Mouse (Mus musculus) limb, embryonic 13.5 days (tissue): Measurements from ENCODE around the gene Junb. TPM values are rescaled to one million over a fixed set of nuclear protein-coding genes. Genes with fewer than 3 reads are reported as not detected.

ENCODE experiments used
- ATAC-seq: fragments of 200-750 bp; cut with Nextera tagmentation; 2 replicates; pipeline ENCODE4 v1.8.0; 2017; ENCODE audit warnings: low read depth, moderate number of reproducible peaks, moderate TSS enrichment; ENCODE audit not compliant: low FRiP score
- H3K27ac ChIP-seq: fragments of 300-500 bp; sonication (generic); 2 replicates; pipeline ENCODE4 v1.5.1; 2015; ENCODE audit warnings: inconsistent platforms, mild to moderate bottlenecking, moderate library complexity
- H3K27me3 ChIP-seq: fragments of 300-500 bp; sonication (generic); 2 replicates; pipeline ENCODE4 v1.6.1; 2015; ENCODE audit warnings: mild to moderate bottlenecking, inconsistent platforms
- H3K36me3 ChIP-seq: fragments of 300-500 bp; sonication (generic); 2 replicates; pipeline ENCODE4 v1.6.1; 2015; ENCODE audit warnings: inconsistent platforms, mild to moderate bottlenecking, moderate library complexity
- H3K4me1 ChIP-seq: fragments of 300-500 bp; sonication (generic); 2 replicates; pipeline ENCODE4 v1.6.1; 2015; ENCODE audit warnings: inconsistent platforms
- H3K4me2 ChIP-seq: fragments of 300-500 bp; sonication (generic); replicated peaks from 2 replicates; pipeline ENCODE4 v1.6.1; 2015; ENCODE audit warnings: inconsistent platforms, mild to moderate bottlenecking, moderate library complexity
- H3K4me3 ChIP-seq: fragments of 300-500 bp; sonication (generic); 2 replicates; pipeline ENCODE4 v1.5.1; 2015; ENCODE audit warnings: moderate library complexity, mild to moderate bottlenecking, inconsistent platforms
- H3K9ac ChIP-seq: fragments of 300-500 bp; sonication (generic); 2 replicates; pipeline ENCODE4 v1.6.1; 2015; ENCODE audit warnings: mild to moderate bottlenecking, inconsistent platforms
- H3K9me3 ChIP-seq: fragments of 300-500 bp; sonication (generic); 2 replicates; pipeline ENCODE4 v1.6.1; 2016; ENCODE audit warnings: inconsistent platforms
- WGBS: fragments of 180-500 bp; shearing (Covaris S2); methylation state at CpG from one replicate; pipeline ENCODE4 v1.1.7; 2015; 5-methylcytosine and 5-hydroxymethylcytosine counted together
- polyA plus RNA-seq: library from polyadenylated mRNA; unstranded; fragments of >200 nt; fragmentation: Nextera tagmentation; extraction: Ambion mirVana; gene quantifications from 2 replicates; pipeline ENCODE4 v1.2.1, GENCODE M21; 2015

The Junb gene
- polyA plus RNA-seq, 1 experiment from 2014 or later = 8.4 TPM

DNA sequence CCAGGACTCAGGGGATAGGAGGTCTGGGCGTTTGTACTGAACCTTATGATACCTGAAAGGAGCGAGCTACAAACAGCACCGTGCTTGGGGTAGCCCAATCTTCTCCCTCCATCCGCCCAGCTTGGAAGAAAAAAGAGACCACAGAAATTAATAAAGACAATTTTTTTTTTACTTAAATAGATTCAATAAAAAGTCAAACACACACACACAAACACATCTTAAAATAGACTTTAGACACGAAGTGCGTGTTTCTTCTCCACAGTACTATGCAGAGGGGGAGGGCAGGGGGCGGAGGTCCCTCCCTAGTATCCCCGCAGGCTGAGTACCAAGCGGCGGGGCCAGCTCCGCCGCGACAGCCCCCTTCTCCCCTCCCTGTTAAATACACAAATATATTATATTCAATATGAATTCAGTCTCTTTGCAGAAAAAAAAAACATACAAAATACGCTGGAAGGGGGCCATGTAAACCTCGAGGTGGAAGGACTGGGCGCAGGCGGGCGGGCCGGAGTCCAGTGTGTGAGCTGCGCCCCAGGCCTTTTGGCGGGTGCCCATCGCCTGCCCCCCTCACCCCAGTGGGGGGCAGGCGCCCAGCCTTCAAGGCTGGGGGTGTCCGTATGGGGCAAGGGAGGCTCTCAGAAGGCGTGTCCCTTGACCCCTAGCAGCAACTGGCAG is 1.6 kb downstream of the Junb start:
- Histone ChIP-seq H3K27me3 (peaks cover 27% of the 10 kb centered on the region), H3K27ac (no peak overlapping the region), H3K9ac (peak overlapping the region; percentile 71), H3K36me3 (peaks cover 28% of the 10 kb centered on the region), H3K4me2 (peak overlapping the region; percentile 98), H3K9me3 (no peaks in the 10 kb centered on the region), H3K4me3 (peak overlapping the region; percentile 59), H3K4me1 (peaks cover 68% of the 10 kb centered on the region)
- no peak for ATAC-seq
- WGBS = 3% methylated on average over 25 of the region's 25 CpGs

DNA sequence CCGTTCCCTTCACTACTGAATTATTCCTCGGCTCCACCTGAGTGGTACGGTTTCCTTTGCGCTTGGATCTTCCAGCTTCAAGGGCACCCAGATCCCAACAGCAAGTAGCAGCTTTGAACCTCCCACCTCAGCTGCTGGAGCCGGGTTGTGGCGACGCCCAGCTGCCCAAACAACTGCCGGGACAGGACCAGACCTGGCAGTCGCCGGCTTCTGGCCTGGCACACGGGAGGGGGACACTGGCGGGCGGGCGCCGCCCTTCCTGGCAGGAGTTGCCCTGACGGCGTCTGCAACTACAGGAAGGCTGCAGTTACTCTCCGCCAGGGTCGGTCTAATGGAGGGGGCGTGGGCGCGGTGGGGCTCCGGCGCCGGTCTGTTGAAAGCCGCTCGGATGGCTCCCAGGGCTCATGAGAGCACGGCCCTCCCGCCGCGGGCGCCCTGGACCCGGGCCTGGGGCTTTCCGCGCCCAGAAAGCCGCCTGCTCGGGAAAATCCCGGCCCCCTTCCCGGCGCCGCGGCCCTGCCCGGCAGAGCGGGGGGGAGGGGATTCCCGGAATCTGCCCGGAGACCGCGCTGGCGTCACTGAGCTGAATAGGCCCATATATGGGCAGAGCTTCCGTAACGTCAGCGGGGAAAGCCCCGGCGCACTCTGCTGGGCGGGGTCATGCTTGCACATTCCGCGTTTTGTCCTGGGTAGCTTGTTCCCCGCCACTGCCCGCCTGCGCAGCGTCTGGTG is 2.3 kb downstream of the Junb start:
- Histone ChIP-seq H3K4me2 (peak overlapping the region; percentile 98), H3K27me3 (peaks cover 27% of the 10 kb centered on the region), H3K36me3 (peaks cover 35% of the 10 kb centered on the region), H3K4me3 (peak overlapping the region; percentile 59), H3K9ac (peak overlapping the region; percentile 71), H3K4me1 (peaks cover 63% of the 10 kb centered on the region), H3K27ac (peak overlapping the region; percentile 58), H3K9me3 (no peaks in the 10 kb centered on the region)
- WGBS = under 1% methylated on average over 57 of the region's 61 CpGs
- ATAC-seq = peak; percentile 80

GRCm38 (mm10) chr8:84975434-84975833 is 3.1 kb downstream of the Junb start:
- peak overlapping the region; percentile 98 for H3K4me2 ChIP-seq
- no peaks in the 10 kb centered on the region for H3K9me3 ChIP-seq
- peaks cover 40% of the 10 kb centered on the region for H3K36me3 ChIP-seq
- no peak overlapping the region for H3K9ac ChIP-seq
- H3K27ac ChIP-seq = peak overlapping the region; percentile 58; the same call in 1 of the 2 replicates
- peaks cover 63% of the 10 kb centered on the region for H3K4me1 ChIP-seq
- peaks cover 27% of the 10 kb centered on the region for H3K27me3 ChIP-seq
- WGBS = 23% methylated on average over 7 of the region's 7 CpGs
- 0 out of 2 replicates have a peak overlapping the region, but pooled peaks have one; percentile 59 for H3K4me3 ChIP-seq
- no peak for ATAC-seq

DNA sequence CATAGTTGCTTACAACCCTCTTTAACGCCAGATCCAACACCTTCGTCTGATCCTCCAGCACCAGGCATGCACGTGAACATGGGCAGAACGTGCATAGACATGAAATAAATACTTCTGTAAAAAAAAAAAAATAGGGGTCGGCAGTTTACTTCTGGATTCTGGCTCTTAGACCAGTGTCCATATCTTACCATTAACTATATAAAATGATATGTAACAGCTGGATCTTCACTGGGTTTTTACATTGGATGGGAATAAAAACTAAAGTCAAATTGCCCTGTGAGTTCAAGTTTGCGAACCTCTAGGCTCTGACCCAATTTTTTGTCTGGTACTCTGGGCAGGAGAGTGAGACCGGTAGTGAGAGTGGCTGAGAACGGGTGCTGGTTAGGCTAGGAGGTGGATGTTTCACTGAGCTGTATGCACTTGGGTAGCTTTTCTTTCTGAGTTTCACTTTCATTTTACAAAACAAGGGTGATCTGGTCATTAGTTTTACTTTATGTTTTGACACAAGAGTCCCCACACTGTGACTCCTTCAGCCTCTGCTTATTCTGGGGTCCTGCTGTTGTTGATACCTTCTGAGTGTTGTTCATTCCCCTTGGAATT is 3.9 kb downstream of the Junb start:
- no peak overlapping the region; the same call in 1 of the 2 replicates for H3K9ac ChIP-seq
- H3K36me3 ChIP-seq = peaks cover 40% of the 10 kb centered on the region
- no peak overlapping the region for H3K4me3 ChIP-seq
- H3K9me3 ChIP-seq = no peaks in the 10 kb centered on the region
- ATAC-seq = no peak
- H3K27me3 ChIP-seq = peaks cover 27% of the 10 kb centered on the region
- H3K27ac ChIP-seq = no peak overlapping the region
- WGBS = 74% methylated on average over 8 of the region's 8 CpGs
- no peak overlapping the region for H3K4me2 ChIP-seq
- H3K4me1 ChIP-seq = peaks cover 58% of the 10 kb centered on the region

DNA sequence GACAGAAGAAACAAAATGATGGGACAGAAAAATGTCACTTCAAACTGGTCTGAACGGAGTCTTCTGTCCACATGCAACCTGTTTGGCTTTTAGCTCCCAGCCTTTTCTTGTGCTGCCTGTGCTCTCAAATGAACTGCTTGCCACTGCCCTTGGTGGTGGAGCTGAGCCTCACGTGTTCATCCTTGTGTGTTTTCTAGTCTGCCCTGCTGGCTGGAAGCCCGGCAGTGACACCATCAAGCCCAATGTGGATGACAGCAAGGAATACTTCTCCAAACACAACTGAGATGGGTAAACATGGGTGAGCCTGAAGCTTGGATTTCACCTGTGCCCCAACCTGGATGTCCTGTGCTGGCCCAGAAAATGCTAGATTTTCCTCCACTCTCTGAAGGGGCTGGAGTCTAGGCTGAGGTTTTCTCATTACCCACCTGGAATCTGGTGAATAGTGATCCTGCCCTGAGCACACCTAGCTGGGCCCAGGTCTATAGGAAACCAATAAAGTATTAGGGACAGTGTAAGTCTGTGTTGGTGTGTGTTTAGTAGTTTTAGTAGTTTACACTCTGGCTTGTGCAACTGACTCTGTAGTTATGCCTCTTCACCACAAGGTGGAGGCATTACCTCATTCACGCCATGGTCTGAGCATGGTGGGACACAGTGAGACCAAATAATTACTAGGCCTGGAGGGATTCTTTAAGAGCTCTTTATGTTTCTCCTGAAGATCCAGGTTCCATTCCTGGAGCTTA is 4.5 kb downstream of the Junb start:
- H3K4me3 ChIP-seq = no peak overlapping the region
- peaks cover 51% of the 10 kb centered on the region for H3K4me1 ChIP-seq
- peaks cover 40% of the 10 kb centered on the region for H3K36me3 ChIP-seq
- H3K27me3 ChIP-seq = peaks cover 25% of the 10 kb centered on the region
- H3K9me3 ChIP-seq = no peaks in the 10 kb centered on the region
- no peak overlapping the region for H3K4me2 ChIP-seq
- no peak overlapping the region for H3K9ac ChIP-seq
- 0 out of 2 replicates have a peak, but pooled peaks have one; percentile 12 for ATAC-seq
- H3K27ac ChIP-seq = no peak overlapping the region
- 65% methylated on average over 4 of the region's 4 CpGs for WGBS

- no peak for ATAC-seq
- Histone ChIP-seq H3K4me3 (no peak overlapping the region), H3K9ac (no peak overlapping the region), H3K4me1 (peaks cover 51% of the 10 kb centered on the region), H3K27ac (no peak overlapping the region), H3K9me3 (no peaks in the 10 kb centered on the region), H3K4me2 (no peak overlapping the region), H3K36me3 (peaks cover 40% of the 10 kb centered on the region), H3K27me3 (peaks cover 16% of the 10 kb centered on the region)
- WGBS = 88% methylated on average over 1 of the region's 1 CpGs
These were observed 5.4 kb downstream of the Junb start for GRCm38 (mm10) chr8:84973079-84973478.

DNA sequence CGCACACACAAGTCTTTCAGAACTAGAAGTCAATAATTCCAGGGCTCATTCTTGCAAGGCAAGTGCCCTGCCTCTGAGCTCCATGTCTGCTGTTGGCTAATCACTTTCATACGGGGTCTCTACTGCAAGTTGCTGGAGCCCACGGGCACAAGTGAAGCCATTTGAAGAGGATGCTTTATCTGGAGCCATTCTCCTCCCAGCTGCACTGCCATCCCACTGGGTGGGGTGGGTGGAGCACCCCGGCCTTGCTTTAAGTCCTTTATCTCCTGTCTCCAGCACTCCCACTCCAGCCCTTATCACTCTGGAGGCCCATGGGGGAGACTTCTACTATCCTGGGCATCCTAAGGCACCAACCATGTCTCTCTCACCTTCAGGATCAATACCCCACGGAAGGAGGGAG is 7.6 kb downstream of the Junb start:
- Histone ChIP-seq H3K4me3 (peak overlapping the region; percentile 80), H3K4me1 (peaks cover 44% of the 10 kb centered on the region), H3K4me2 (peak overlapping the region; percentile 94), H3K9ac (peak overlapping the region; percentile 93), H3K27ac (no peak overlapping the region; the same call in 1 of the 2 replicates), H3K9me3 (no peaks in the 10 kb centered on the region), H3K27me3 (no peaks in the 10 kb centered on the region), H3K36me3 (peaks cover 40% of the 10 kb centered on the region)
- WGBS = 61% methylated on average over 5 of the region's 5 CpGs
- ATAC-seq = no peak

GRCm38 (mm10) chr8:84970135-84970790 is 8.3 kb downstream of the Junb start:
- 7% methylated on average over 21 of the region's 21 CpGs for WGBS
- Histone ChIP-seq H3K4me2 (peak overlapping the region; percentile 94), H3K27me3 (no peaks in the 10 kb centered on the region), H3K4me3 (peak overlapping the region; percentile 80), H3K9ac (peak overlapping the region; percentile 93), H3K36me3 (peaks cover 40% of the 10 kb centered on the region), H3K9me3 (no peaks in the 10 kb centered on the region), H3K27ac (peak overlapping the region; percentile 87), H3K4me1 (peaks cover 40% of the 10 kb centered on the region)
- no peak for ATAC-seq

DNA sequence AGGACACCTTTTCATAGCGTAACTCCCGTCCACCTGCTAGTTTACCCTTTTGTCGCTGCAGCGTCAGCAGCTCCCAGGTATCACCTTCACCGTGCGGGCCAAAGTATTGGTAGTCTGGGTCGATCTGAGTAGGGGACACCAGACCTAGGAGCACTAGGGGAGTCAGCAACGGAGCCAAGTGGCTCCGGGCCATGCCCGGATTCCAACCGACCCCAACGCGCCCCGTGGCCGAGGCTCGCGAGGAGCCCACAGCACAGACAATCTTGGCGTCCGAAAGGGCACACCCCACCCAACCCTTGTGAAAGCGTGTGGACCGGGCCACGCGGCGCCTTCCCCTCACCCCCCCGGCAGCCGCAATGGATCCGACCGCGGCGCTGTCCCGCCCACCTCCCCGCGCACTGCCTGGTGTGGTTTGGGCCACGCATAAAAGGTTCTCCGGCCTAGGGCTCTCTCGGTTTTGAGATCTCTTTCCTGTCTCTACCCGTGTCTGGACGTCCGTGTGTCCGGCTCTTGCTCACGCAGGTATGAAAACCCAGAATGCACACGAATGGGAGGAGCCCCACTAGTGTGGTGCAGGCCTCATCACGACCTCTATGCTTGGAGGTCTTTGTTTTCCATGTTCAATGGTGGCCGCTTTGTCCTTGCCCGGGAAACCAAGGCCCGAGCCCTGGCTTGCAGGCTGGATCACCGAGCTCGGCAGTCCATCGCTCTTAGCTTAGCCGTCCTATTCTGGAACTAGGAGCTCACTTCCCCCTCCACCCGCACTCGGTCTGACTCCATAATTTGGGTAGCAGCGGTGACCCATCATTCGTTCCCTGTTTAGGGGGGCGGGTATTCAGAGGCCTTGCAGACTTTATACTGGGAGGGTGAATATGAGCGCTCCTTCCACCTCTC is 9.0 kb downstream of the Junb start, which contains the start of the genes Gm49661, Prdx2 and Rnaseh2a:
TSS of gene Gm49661 (minus strand) at position 193 of the 894 bp plus-strand sequence.
TSS of gene Prdx2 (plus strand) at position 347 of the 894 bp plus-strand sequence.
TSS of gene Rnaseh2a (minus strand) at position 527 of the 894 bp plus-strand sequence.
- Histone ChIP-seq H3K27me3 (no peaks in the 10 kb centered on the region), H3K4me1 (peaks cover 39% of the 10 kb centered on the region), H3K4me2 (peak within 1 kb of the TSS; percentile 94), H3K4me3 (peak within 1 kb of the TSS; percentile 80), H3K9me3 (no peaks in the 10 kb centered on the region), H3K27ac (peak within 1 kb of the TSS; percentile 87), H3K36me3 (peaks cover 35% of the 10 kb centered on the region), H3K9ac (peak within 1 kb of the TSS; percentile 93)
- ATAC-seq = peak; percentile 75
- WGBS = under 1% methylated on average over 56 of the region's 56 CpGs

GRCm38 (mm10) chr8:84968650-84969049 is 9.9 kb downstream of the Junb start:
- Histone ChIP-seq H3K4me3 (peak overlapping the region; percentile 80), H3K36me3 (peaks cover 35% of the 10 kb centered on the region), H3K27me3 (no peaks in the 10 kb centered on the region), H3K4me2 (peak overlapping the region; percentile 94), H3K27ac (peak overlapping the region; percentile 87), H3K9ac (peak overlapping the region; percentile 93), H3K4me1 (peaks cover 39% of the 10 kb centered on the region), H3K9me3 (no peaks in the 10 kb centered on the region)
- 14% methylated on average over 2 of the region's 2 CpGs for WGBS
- ATAC-seq = no peak
